Mouse (Mus musculus) left cerebral cortex, adult 11 months (tissue): ENCODE measurements around the gene Fezf1.

Experiments used
- DNase-seq: peaks from one replicate; pipeline ENCODE4 v3.0.0; 2022; ENCODE audit warnings: low spot score

Gene Fezf1

DNA sequence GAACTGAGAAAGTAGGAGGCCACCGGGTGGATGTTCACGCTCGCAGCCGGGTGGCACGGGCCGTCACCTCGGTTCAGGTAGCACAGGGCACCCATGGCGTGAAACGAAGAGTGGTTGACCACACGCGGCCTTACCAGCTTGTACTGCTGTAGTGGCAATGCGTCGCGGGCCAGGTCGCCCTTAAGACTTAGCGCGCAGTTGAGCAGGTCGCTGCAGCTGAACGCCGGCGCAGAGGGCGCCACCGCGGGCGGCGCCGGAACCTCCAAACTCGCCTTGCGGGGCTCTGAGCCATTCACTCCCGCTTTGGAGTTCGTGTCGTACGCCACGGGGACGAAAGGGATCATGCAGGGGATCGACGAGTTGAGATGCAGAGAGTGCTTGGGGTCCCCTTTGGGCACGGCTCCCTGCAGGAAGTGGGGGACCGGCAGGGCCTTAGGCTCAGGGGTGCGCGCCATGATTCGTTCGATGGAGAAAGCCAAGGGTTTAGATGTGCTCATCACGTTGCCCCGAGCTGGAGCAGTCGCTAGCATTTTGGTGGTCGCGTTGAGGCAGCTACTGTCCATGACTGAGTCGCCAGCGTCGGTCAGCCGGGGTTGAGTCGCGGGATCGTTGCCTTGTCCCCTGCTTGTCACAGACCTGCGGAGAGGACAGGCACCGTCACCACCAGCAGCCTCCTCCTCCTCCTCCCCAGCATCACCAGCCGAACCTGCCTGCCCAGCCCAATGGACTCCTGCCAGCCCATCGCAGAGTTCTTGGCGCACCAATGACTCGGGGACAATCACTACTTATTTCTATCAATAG is 450 bp downstream of the Fezf1 start:
- no peak for DNase-seq

GRCm38 (mm10) chr6:23246790-23247511 is 1.2 kb downstream of the Fezf1 start:
- DNase-seq: no peak

- no peak for DNase-seq
Measured at GRCm38 (mm10) chr6:23246061-23246789, 1.9 kb downstream of the Fezf1 start.

GRCm38 (mm10) chr6:23245545-23246011 is 2.6 kb downstream of the Fezf1 start:
- DNase-seq: no peak

- DNase-seq: no peak
Measured at GRCm38 (mm10) chr6:23245121-23245520, 3.0 kb downstream of the Fezf1 start.

- no peak for DNase-seq
Measured at GRCm38 (mm10) chr6:23243821-23244760, 4.1 kb downstream of the Fezf1 start.

DNA sequence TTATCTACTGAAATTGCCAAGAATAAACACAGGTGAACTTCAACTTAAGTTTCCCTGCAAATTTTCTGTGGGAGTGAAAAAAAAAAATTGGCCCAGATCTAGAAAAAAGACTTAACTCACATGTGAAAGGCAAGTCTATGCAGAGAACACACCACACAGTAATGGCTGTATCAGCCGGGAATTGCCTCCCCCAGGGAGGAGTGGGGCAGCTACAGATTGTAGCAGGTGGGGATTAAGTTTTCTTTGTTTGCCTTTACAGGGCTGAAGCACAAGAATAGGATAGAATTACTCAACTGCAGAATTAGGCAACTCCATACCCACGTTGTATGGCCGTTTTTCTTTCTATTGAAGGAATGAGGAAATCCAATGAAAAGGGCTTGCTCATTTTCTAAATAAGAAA is 36.7 kb downstream of the Fezf1 start:
- DNase-seq: no peak

DNA sequence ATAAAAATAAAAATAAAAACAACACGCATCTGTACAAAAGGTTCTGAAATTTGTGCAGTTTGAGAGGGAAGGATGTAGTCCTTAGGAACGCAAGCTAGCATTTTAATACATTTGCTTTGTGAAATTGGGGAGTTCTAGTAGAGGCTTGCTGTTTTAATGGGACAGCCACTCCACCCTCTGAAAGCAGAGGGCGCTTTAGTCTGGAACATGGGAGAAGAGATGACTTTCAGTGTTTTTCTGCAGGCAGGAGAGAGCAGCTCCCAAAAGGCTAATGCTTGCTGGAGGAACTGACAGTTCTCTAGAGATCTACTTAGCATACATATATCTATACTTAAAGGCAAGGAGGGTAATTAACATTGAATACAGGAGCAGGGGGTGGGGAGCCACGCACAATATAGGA is 40.4 kb downstream of the Fezf1 start:
- DNase-seq: no peak

- no peak for DNase-seq
Measured at GRCm38 (mm10) chr6:23202630-23203029, 45.5 kb downstream of the Fezf1 start.
